In genomic region chr12:53527046-53527445, GRCm38 (mm10) we compare ENCODE assay signal across 26 mouse cellular contexts.
"Had no signal": no experiment of that assay in that cellular context is flagged by ENCODE, and none has a peak within 500 bp of the region (broad histone marks: within the 10 kb centered on the region; RNA-seq: fewer than 3 reads in every experiment).

No protein-coding gene starts in this region.

- ATAC-seq: hindbrain, embryonic 16.5 days; inflammation-experienced regulatory T-cells, adult 6 months; intestine, embryonic 15.5 days; intestine, postnatal 0 days had no signal

- H3K4me3 ChIP-seq: gastrocnemius, adult 2 months; heart, embryonic 10.5 days; heart, embryonic 12.5 days; hindbrain, embryonic 10.5 days; hindbrain, embryonic 12.5 days; intestine, embryonic 15.5 days; kidney, embryonic 15.5 days; limb, embryonic 13.5 days; limb, embryonic 15.5 days had no signal

- H3K9me3 ChIP-seq: heart, embryonic 10.5 days; heart, embryonic 12.5 days; hindbrain, embryonic 10.5 days; hindbrain, embryonic 12.5 days; intestine, embryonic 15.5 days; kidney, embryonic 15.5 days; limb, embryonic 13.5 days; limb, embryonic 15.5 days had no signal

- H3K4me1 ChIP-seq: heart, embryonic 10.5 days; heart, embryonic 12.5 days; intestine, embryonic 15.5 days; kidney, embryonic 15.5 days; limb, embryonic 13.5 days; limb, embryonic 15.5 days had no signal

- DNase-seq: gastrocnemius, adult 2 months; gastrocnemius, postnatal 10 days; gastrocnemius, postnatal 25 days; heart, adult 18-20 months; heart, postnatal 10 days; heart, postnatal 4 days; kidney, adult 2 months; kidney, adult 9 months; kidney, postnatal 14 days; kidney, postnatal 36 days; layer of hippocampus, adult 9-11 months; layer of hippocampus, postnatal 36 days; left cerebral cortex, postnatal 4 days had no signal

- H3K27me3 ChIP-seq: heart, embryonic 12.5 days; hindbrain, embryonic 12.5 days; intestine, embryonic 15.5 days; kidney, embryonic 15.5 days; limb, embryonic 13.5 days; limb, embryonic 15.5 days had no signal

- H3K9ac ChIP-seq: heart, embryonic 12.5 days; hindbrain, embryonic 12.5 days; hindbrain, embryonic 14.5 days; intestine, embryonic 15.5 days; kidney, embryonic 15.5 days; limb, embryonic 13.5 days; limb, embryonic 15.5 days had no signal

- H3K4me2 ChIP-seq: heart, embryonic 12.5 days; hindbrain, embryonic 12.5 days; hindbrain, embryonic 14.5 days; intestine, embryonic 15.5 days; kidney, embryonic 15.5 days; limb, embryonic 13.5 days; limb, embryonic 15.5 days had no signal

- H3K27ac ChIP-seq: gastrocnemius, adult 2 months; heart, embryonic 10.5 days; hindbrain, embryonic 10.5 days; hindbrain, embryonic 12.5 days; hindbrain, embryonic 14.5 days; intestine, embryonic 15.5 days; kidney, embryonic 15.5 days; kidney, postnatal 0 days; limb, embryonic 13.5 days; limb, embryonic 15.5 days had no signal

- H3K36me3 ChIP-seq: heart, embryonic 10.5 days; heart, embryonic 12.5 days; hindbrain, embryonic 12.5 days; intestine, embryonic 15.5 days; kidney, embryonic 15.5 days; limb, embryonic 13.5 days; limb, embryonic 15.5 days had no signal
